Mouse (Mus musculus): ENCODE measurements around the gene Ilk. TPM values are rescaled to one million over a fixed set of nuclear protein-coding genes. Genes with fewer than 3 reads are reported as not detected.

The Ilk gene
- total RNA-seq, 2 experiments from 2014 or later, result 145 to 148 TPM

DNA sequence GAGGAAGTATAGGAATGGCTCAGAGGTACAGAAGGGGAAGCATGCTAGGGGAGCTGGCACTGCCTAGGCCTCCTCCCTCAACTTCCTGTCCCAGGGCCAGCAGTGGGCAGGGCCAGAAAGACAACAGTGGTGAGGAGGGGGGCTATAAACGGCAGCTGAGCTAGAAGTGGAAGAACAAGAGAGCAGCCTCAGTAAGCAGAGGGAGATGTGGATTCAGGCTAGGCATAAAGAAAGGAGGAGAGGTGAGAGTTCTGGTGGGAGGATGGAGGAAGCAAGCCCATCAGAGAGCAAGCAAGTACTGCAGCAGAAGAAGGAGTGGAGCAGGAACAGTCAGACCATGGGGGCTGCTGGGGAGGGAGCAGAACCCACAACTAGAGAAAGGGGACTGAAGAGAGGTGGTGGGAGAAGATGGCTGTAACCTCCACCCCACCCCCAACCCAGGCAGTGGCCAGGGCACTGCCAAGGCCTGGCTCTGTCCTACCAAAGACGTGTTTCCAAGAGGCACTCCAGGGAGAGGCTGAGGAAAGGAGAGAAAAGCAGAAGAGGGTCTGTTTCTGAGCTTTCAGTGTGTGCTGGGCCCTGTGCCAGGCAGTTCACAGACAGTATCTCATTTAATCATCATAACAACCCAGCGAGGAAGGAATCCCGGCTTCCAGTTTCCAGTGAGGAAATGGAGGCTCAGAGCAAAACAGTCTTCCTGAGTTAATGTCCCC is 42.3 kb downstream of the Ilk start:
- DNase-seq (ENCODE audit: low spot score in 2 of 2), result no peak

DNA sequence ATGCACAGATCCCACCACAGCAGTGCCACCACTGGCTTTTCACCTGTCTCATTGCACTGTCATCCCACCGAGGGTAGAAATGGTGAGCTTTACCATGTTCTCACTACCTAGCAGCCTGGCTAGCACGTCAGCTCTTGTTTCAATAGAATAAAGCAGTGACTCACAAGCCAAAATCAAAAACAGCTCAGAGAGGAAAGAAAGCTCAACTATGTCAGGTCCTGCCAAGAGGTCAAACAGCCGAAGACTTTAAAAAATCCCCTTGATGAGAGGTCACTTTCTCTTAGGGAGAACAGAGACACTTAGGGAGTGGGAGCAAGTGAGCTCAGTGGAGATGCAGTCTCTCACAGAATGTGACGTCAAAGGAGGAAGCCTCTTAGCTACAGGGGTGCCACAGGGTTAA is 47.5 kb downstream of the Ilk start:
- no peak for DNase-seq (ENCODE audit: low spot score in 2 of 2)

DNA sequence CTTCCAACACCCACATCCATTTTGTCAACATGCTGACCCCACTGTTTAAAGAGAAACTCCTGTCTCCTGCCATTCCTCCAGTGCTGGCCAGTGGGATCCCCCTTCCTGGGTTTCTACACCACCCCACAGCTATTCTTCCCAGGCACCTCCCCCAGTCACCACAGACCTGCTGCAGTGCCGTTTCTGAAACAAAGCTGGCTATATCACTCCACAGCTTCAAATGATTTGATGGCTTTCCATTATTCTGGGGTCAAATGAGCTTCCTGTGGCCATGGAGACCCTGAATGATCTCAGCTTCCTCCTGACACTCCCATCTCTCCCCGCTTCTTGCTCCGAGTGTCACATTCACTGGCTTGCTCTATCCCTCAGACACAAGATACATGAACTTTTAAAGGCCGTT is 48.2 kb downstream of the Ilk start:
- no peak for DNase-seq (ENCODE audit: low spot score in 2 of 2)

DNA sequence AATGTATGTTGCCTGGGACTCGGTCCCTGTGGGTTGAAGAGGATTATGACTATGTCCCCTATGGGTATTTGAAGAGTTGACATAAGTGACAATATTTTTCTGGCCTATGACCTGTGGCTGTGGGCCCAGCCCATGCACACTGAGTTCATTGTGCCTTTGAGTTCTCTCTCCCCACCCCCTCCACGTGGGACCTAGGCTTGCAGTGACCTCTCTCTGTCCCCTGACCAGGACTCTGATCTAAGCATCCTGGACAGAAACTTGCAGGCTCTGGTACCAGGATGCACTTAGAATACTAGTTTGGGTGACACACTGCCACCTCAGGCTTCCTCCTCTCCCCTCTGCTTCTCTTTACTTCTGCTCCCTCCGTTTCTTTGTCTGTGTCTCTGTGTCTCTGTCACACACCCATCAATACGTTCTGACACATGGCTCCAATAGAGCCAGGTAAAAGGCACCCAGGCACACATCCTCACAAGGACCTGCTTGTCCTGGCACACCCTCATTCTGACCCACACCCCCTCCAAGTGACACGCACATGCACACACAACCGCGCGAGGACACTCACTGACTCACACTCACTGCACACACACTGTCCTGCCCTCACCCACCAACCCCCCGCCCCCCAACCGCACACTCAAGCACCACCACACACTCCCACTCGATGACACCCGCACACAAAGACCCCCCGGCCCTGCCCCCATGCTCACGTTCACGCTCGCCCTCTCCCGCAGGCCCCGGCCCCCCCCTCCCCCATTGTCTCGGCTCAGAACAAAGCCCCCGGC is 50.3 kb downstream of the Ilk start:
- DNase-seq (ENCODE audit: low spot score in 2 of 2), result no peak

DNA sequence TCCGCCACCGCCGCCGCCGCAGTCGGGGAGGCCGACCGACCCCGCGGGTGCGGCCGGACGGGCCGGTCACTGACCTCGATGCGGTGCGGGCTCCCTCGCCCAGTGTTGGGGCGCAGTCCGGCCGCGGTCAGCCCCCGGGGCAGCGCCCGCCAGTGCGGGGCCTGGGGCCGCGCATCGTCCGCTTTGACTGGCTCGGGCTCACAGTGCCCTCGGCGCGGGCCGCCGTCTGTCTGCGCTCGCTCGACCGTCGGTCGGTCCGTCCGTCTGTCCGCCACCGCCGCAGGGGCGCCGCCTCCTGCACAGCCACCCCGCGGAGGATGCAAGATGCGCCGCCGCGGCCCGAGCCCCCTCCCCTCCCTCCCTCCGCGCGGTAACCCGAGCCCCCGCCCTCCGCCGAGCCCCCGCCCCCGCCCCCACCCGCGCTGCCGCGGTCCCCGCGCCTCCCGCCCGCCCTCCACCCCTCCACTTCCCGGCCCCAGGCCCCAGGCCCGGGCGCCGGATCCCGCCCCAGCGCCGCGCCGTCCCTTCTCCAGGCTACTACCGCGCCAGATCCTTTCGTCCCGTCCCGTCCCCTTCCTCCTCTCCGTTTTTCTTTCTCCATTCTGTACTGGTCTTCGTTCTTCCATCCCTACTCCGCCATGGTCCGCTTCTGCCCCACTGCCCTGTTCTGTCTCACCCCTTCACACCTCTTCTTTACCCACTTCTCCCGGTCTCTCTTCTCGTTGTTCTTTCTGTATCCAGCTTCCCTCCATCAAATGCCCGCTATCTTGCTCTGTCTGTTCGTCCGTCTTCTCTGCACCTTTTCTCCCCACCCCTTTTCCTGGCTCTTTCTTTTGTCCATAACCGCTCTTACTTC is 51.1 kb downstream of the Ilk start, which contains the start of gene Dchs1:
Dchs1 (minus strand) TSS at position 370 of the 856 bp plus-strand sequence.
- DNase-seq (ENCODE audit: low spot score in 2 of 2), result no peak

DNA sequence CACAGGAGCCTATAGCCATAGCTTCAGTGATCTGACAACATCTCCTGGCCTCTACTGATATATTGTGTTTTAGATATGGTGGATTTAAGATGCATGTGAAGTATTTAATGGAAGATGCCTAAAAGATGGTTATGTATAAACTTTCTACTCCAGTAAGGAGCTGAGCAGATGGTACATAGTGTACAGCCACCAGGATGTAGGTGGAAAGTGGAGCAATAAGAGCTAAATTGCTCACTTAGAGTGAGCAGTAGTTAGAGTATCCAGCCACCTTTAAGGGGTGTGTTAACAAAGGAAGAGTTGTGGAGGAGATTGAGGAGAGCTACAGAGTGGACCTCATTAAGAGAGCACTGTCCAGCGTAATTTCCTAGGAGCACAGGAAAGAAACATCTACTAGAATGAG is 54.8 kb downstream of the Ilk start:
- no peak for DNase-seq (ENCODE audit: low spot score in 2 of 2)

Other genes with a start within 250 kb of the Ilk start
- gene Smpd1, start 182.2 kb upstream of the Ilk start, total RNA-seq (2021), result 10 to 100 TPM; 39.4 to 40.3 TPM
- 10 to 100 TPM; 36.8 to 42.3 TPM for gene Apbb1, start 154.9 kb upstream of the Ilk start, total RNA-seq (2021)
- 100 to 1,000 TPM in 1 of 2 experiments, 10 to 100 TPM in 1; 10.6 to 269 TPM for gene Hpx, start 136.5 kb upstream of the Ilk start, total RNA-seq (2021)
- gene Trim3, start 103.0 kb upstream of the Ilk start, total RNA-seq (2021), result 10 to 100 TPM; 51.4 to 56.7 TPM
- 100 to 1,000 TPM; 115 to 116 TPM for gene Timm10b, start 96.5 kb upstream of the Ilk start, total RNA-seq (2021)
- gene Arfip2, start 96.2 kb upstream of the Ilk start, total RNA-seq (2021), result 10 to 100 TPM; 74.7 to 80.7 TPM
- gene Gm45799, start 96.0 kb upstream of the Ilk start, total RNA-seq (2021), result 10 to 100 TPM in 1 of 2 experiments, 1 to 10 TPM in 1; 8.5 to 12.2 TPM
- 1 to 10 TPM; 5.9 to 7.1 TPM for gene Dnhd1, start 85.8 kb upstream of the Ilk start, total RNA-seq (2021)
- 10 to 100 TPM; 21.0 to 21.2 TPM for gene Rrp8, start 793 bp downstream of the Ilk start, total RNA-seq (2021)
- 100 to 1,000 TPM; 161 to 175 TPM for gene Taf10, start 7.8 kb downstream of the Ilk start, total RNA-seq (2021)
- gene Tpp1, start 15.6 kb downstream of the Ilk start, total RNA-seq (2021), result 10 to 100 TPM; 85.0 to 95.7 TPM
- 10 to 100 TPM; 23.7 to 29.4 TPM for gene Dchs1, start 51.1 kb downstream of the Ilk start, total RNA-seq (2021)
- 100 to 1,000 TPM; 170 to 182 TPM for gene Mrpl17, start 74.5 kb downstream of the Ilk start, total RNA-seq (2021)
- gene Gm4070, start 217.4 kb downstream of the Ilk start, total RNA-seq (2021), result 1 to 10 TPM; 1.6 to 2.2 TPM